Mouse (Mus musculus) thymus, adult 18-20 months (tissue): ENCODE measurements at regions not wholly inside any gene's neighbourhood (a gene's known extent, or its start where the extent isn't known, plus 50 kb on each side); places are given as distances from the start of the nearest gene placed in this dataset.
"Not testable (repeated sequence)": the region's sequence is repeated elsewhere in the genome, so short reads cannot be mapped to it uniquely, and the experiment has no call there.

Experiments used
- DNase-seq, 2 experiments: peaks; one replicate each; pipeline ENCODE4 v3.0.0; 2022; ENCODE audit warnings: mixed read lengths in 2 of 2

GRCm38 (mm10) chr12:93142265-93142664 lies 1293.3 kb upstream of the Sel1l start:
- no peak for DNase-seq

- no peak for DNase-seq
Measured at GRCm38 (mm10) chr12:93136395-93136794, 1287.4 kb upstream of the Sel1l start.

- DNase-seq: no peak
Measured at GRCm38 (mm10) chr12:93122216-93122615, 1273.3 kb upstream of the Sel1l start.

GRCm38 (mm10) chr12:93088031-93088790 lies 1239.3 kb upstream of the Sel1l start:
- no peak for DNase-seq

GRCm38 (mm10) chr12:93063864-93064263 lies 1214.9 kb upstream of the Sel1l start:
- DNase-seq: no peak

- no peak for DNase-seq
Measured at GRCm38 (mm10) chr12:93019633-93020032, 1170.7 kb upstream of the Sel1l start.

- DNase-seq: no peak
Measured at GRCm38 (mm10) chr12:93011583-93011982, 1162.6 kb upstream of the Sel1l start.

- DNase-seq: no peak
Measured at GRCm38 (mm10) chr12:93006844-93007365, 1157.9 kb upstream of the Sel1l start.

GRCm38 (mm10) chr12:93003125-93003524 lies 1154.2 kb upstream of the Sel1l start:
- no peak for DNase-seq

- no peak for DNase-seq
Measured at GRCm38 (mm10) chr12:92975698-92976097, 1126.7 kb upstream of the Sel1l start.

- DNase-seq: no peak
Measured at GRCm38 (mm10) chr12:92944352-92944751, 1095.4 kb upstream of the Sel1l start.

- no peak for DNase-seq
Measured at GRCm38 (mm10) chr12:92927591-92927990, 1078.6 kb upstream of the Sel1l start.

GRCm38 (mm10) chr12:92926942-92927341 lies 1078.0 kb upstream of the Sel1l start:
- no peak for DNase-seq

- no peak for DNase-seq
Measured at GRCm38 (mm10) chr12:92919920-92920319, 1071.0 kb upstream of the Sel1l start.

- DNase-seq: no peak
Measured at GRCm38 (mm10) chr12:92916267-92916666, 1067.3 kb upstream of the Sel1l start.

GRCm38 (mm10) chr12:92915776-92916175 lies 1066.8 kb upstream of the Sel1l start:
- DNase-seq: no peak

- no peak for DNase-seq
Measured at GRCm38 (mm10) chr12:92915203-92915602, 1066.2 kb upstream of the Sel1l start.

- DNase-seq: no peak
Measured at GRCm38 (mm10) chr12:92904382-92904781, 1055.4 kb upstream of the Sel1l start.

- no peak for DNase-seq
Measured at GRCm38 (mm10) chr12:92892315-92892714, 1043.4 kb upstream of the Sel1l start.

GRCm38 (mm10) chr12:92891663-92892062 lies 1042.7 kb upstream of the Sel1l start:
- not testable (repeated sequence) for DNase-seq

GRCm38 (mm10) chr12:92891126-92891525 lies 1042.2 kb upstream of the Sel1l start:
- DNase-seq: not testable (repeated sequence)

- no peak for DNase-seq
Measured at GRCm38 (mm10) chr12:92887747-92888146, 1038.8 kb upstream of the Sel1l start.

GRCm38 (mm10) chr12:92886394-92887075 lies 1037.6 kb upstream of the Sel1l start:
- DNase-seq: not testable (repeated sequence)

GRCm38 (mm10) chr12:92884014-92884413 lies 1035.1 kb upstream of the Sel1l start:
- DNase-seq: not testable (repeated sequence)
